Mouse (Mus musculus) embryonic facial prominence, embryonic 12.5 days (tissue): Measurements from ENCODE around the gene Nos1. TPM values are rescaled to one million over a fixed set of nuclear protein-coding genes. Genes with fewer than 3 reads are reported as not detected.
A peak's percentile ranks its signal among the peaks of the same experiment; 100 is the strongest.
"Not testable (repeated sequence)": the region's sequence is repeated elsewhere in the genome, so short reads cannot be mapped to it uniquely, and the experiment has no call there.

Experiments
- ATAC-seq: fragments of 200-750 bp; cut with Nextera tagmentation; 2 replicates; pipeline ENCODE4 v1.8.0; 2017; ENCODE audit not compliant: insufficient number of reproducible peaks, insufficient read depth, low FRiP score, low TSS enrichment
- H3K27ac ChIP-seq: fragments of 300-500 bp; sonication (generic); 2 replicates; pipeline ENCODE4 v1.5.1; 2016; ENCODE audit warnings: mild to moderate bottlenecking
- H3K27me3 ChIP-seq: fragments of 300-500 bp; sonication (generic); 2 replicates; pipeline ENCODE4 v1.6.1; 2016; ENCODE audit warnings: mild to moderate bottlenecking, moderate library complexity
- H3K36me3 ChIP-seq: fragments of 300-500 bp; sonication (generic); 2 replicates; pipeline ENCODE4 v1.6.1; 2016; ENCODE audit warnings: mild to moderate bottlenecking
- H3K4me1 ChIP-seq: fragments of 300-500 bp; sonication (generic); 2 replicates; pipeline ENCODE4 v1.6.1; 2016
- H3K4me2 ChIP-seq: fragments of 300-500 bp; sonication (generic); replicated peaks from 2 replicates; pipeline ENCODE4 v1.6.1; 2016; ENCODE audit warnings: mild to moderate bottlenecking, moderate library complexity
- H3K4me3 ChIP-seq: fragments of 300-500 bp; sonication (generic); 2 replicates; pipeline ENCODE4 v1.5.1; 2016; ENCODE audit warnings: mild to moderate bottlenecking
- H3K9ac ChIP-seq: fragments of 300-500 bp; sonication (generic); 2 replicates; pipeline ENCODE4 v1.6.1; 2016; ENCODE audit warnings: mild to moderate bottlenecking, moderate library complexity
- H3K9me3 ChIP-seq: fragments of 300-500 bp; sonication (generic); 2 replicates; pipeline ENCODE4 v1.6.1; 2016; ENCODE audit warnings: mild to moderate bottlenecking, moderate library complexity
- WGBS: fragments of 180-500 bp; shearing (Covaris S2); methylation state at CpG from one replicate; pipeline ENCODE4 v1.1.7; 2016; 5-methylcytosine and 5-hydroxymethylcytosine counted together
- polyA plus RNA-seq: library from polyadenylated mRNA; unstranded; fragments of >200 nt; fragmentation: Nextera tagmentation; extraction: Ambion mirVana; gene quantifications from 2 replicates; pipeline ENCODE4 v1.2.1, GENCODE M21; 2016

The Nos1 gene
- polyA plus RNA-seq, 1 experiment from 2014 or later: 0.32 TPM

- H3K9me3 ChIP-seq: 0 out of 2 replicates have a peak, but pooled peaks cover 5% of the 10 kb centered on the region
- H3K27me3 ChIP-seq: no peaks in the 10 kb centered on the region
- no peak overlapping the region for H3K27ac ChIP-seq
- no peak overlapping the region for H3K9ac ChIP-seq
- no peaks in the 10 kb centered on the region for H3K36me3 ChIP-seq
- no peaks in the 10 kb centered on the region for H3K4me1 ChIP-seq
- no peak for ATAC-seq
- 88% methylated on average over 9 of the region's 9 CpGs for WGBS
- H3K4me3 ChIP-seq: no peak overlapping the region
- H3K4me2 ChIP-seq: no peak overlapping the region
These were observed 100.2 kb downstream of the Nos1 start for GRCm38 (mm10) chr5:117880916-117881555.

- H3K9me3 ChIP-seq, H3K4me3 ChIP-seq, H3K9ac ChIP-seq, H3K4me1 ChIP-seq, ATAC-seq, H3K27ac ChIP-seq, H3K36me3 ChIP-seq, H3K27me3 ChIP-seq, H3K4me2 ChIP-seq: not testable (repeated sequence)
- 60% methylated on average over 1 of the region's 1 CpGs for WGBS
These were observed 101.6 kb downstream of the Nos1 start for GRCm38 (mm10) chr5:117882411-117882810.

GRCm38 (mm10) chr5:117884991-117885390, 104.2 kb downstream of the Nos1 start:
- ATAC-seq: no peak

GRCm38 (mm10) chr5:117888126-117888525, 107.3 kb downstream of the Nos1 start:
- Histone ChIP-seq H3K4me3 (no peak overlapping the region), H3K9me3 (no peaks in the 10 kb centered on the region), H3K27me3 (no peaks in the 10 kb centered on the region), H3K4me1 (no peaks in the 10 kb centered on the region), H3K36me3 (no peaks in the 10 kb centered on the region), H3K27ac (no peak overlapping the region), H3K9ac (no peak overlapping the region), H3K4me2 (no peak overlapping the region)
- WGBS: 77% methylated on average over 3 of the region's 3 CpGs
- ATAC-seq: no peak

More at GRCm38 (mm10) chr5:117884991-117885390, 104.2 kb downstream of the Nos1 start:
- H3K9me3 ChIP-seq: no peaks in the 10 kb centered on the region
- H3K27ac ChIP-seq: no peak overlapping the region
- no peaks in the 10 kb centered on the region for H3K27me3 ChIP-seq
- no peaks in the 10 kb centered on the region for H3K4me1 ChIP-seq
- no peak overlapping the region for H3K4me2 ChIP-seq
- H3K36me3 ChIP-seq: no peaks in the 10 kb centered on the region
- no peak overlapping the region for H3K9ac ChIP-seq
- no peak overlapping the region for H3K4me3 ChIP-seq
- WGBS: 69% methylated on average over 2 of the region's 2 CpGs

- 46% methylated on average over 6 of the region's 6 CpGs for WGBS
These were observed 108.1 kb downstream of the Nos1 start for GRCm38 (mm10) chr5:117888946-117889345.

GRCm38 (mm10) chr5:117889571-117889970, 108.7 kb downstream of the Nos1 start:
- no peaks in the 10 kb centered on the region for H3K36me3 ChIP-seq
- no peak for ATAC-seq
- no peak overlapping the region for H3K4me2 ChIP-seq
- H3K4me1 ChIP-seq: no peaks in the 10 kb centered on the region
- no peak overlapping the region for H3K9ac ChIP-seq
- H3K27me3 ChIP-seq: no peaks in the 10 kb centered on the region
- H3K9me3 ChIP-seq: no peaks in the 10 kb centered on the region
- WGBS: 75% methylated on average over 8 of the region's 8 CpGs
- no peak overlapping the region for H3K27ac ChIP-seq
- H3K4me3 ChIP-seq: no peak overlapping the region

More at GRCm38 (mm10) chr5:117888946-117889345, 108.1 kb downstream of the Nos1 start:
- H3K9me3 ChIP-seq: no peaks in the 10 kb centered on the region
- H3K27ac ChIP-seq: no peak overlapping the region
- H3K9ac ChIP-seq: no peak overlapping the region
- no peaks in the 10 kb centered on the region for H3K4me1 ChIP-seq
- ATAC-seq: no peak
- H3K4me3 ChIP-seq: no peak overlapping the region
- no peaks in the 10 kb centered on the region for H3K36me3 ChIP-seq
- H3K4me2 ChIP-seq: no peak overlapping the region
- no peaks in the 10 kb centered on the region for H3K27me3 ChIP-seq

- ATAC-seq: no peak
- Histone ChIP-seq H3K9ac (no peak overlapping the region), H3K9me3 (no peaks in the 10 kb centered on the region), H3K4me3 (no peak overlapping the region), H3K4me1 (no peaks in the 10 kb centered on the region), H3K27me3 (no peaks in the 10 kb centered on the region), H3K36me3 (no peaks in the 10 kb centered on the region), H3K4me2 (no peak overlapping the region), H3K27ac (no peak overlapping the region)
- WGBS: 67% methylated on average over 8 of the region's 8 CpGs
These were observed 110.0 kb downstream of the Nos1 start for GRCm38 (mm10) chr5:117890871-117891270.

- Histone ChIP-seq H3K27ac (no peak overlapping the region), H3K9me3 (no peaks in the 10 kb centered on the region), H3K4me3 (no peak overlapping the region), H3K9ac (no peak overlapping the region), H3K27me3 (no peaks in the 10 kb centered on the region), H3K4me1 (no peaks in the 10 kb centered on the region), H3K36me3 (no peaks in the 10 kb centered on the region), H3K4me2 (no peak overlapping the region)
- 75% methylated on average over 5 of the region's 5 CpGs for whole genome bisulfite sequencing
- no peak for ATAC-seq
These were observed 110.7 kb downstream of the Nos1 start for GRCm38 (mm10) chr5:117891545-117891944.

- 89% methylated on average over 5 of the region's 5 CpGs for WGBS
- Histone ChIP-seq H3K4me2 (no peak overlapping the region), H3K4me3 (no peak overlapping the region), H3K9me3 (no peaks in the 10 kb centered on the region), H3K4me1 (peaks cover 16% of the 10 kb centered on the region), H3K27ac (no peak overlapping the region), H3K36me3 (no peaks in the 10 kb centered on the region), H3K27me3 (no peaks in the 10 kb centered on the region), H3K9ac (no peak overlapping the region)
- no peak for ATAC-seq
These were observed 113.2 kb downstream of the Nos1 start for GRCm38 (mm10) chr5:117894050-117894449.

GRCm38 (mm10) chr5:117898055-117898806, 117.4 kb downstream of the Nos1 start:
- Histone ChIP-seq H3K4me1 (peaks cover 16% of the 10 kb centered on the region), H3K27me3 (no peaks in the 10 kb centered on the region), H3K9ac (no peak overlapping the region), H3K4me3 (no peak overlapping the region), H3K9me3 (no peaks in the 10 kb centered on the region), H3K27ac (no peak overlapping the region), H3K36me3 (no peaks in the 10 kb centered on the region), H3K4me2 (no peak overlapping the region)
- 0 out of 2 replicates have a peak, but pooled peaks have one; percentile 23 for ATAC-seq
- WGBS: 7% methylated on average over 9 of the region's 9 CpGs

GRCm38 (mm10) chr5:117899361-117899760, 118.5 kb downstream of the Nos1 start:
- Histone ChIP-seq H3K4me2 (no peak overlapping the region), H3K27me3 (no peaks in the 10 kb centered on the region), H3K9ac (no peak overlapping the region), H3K9me3 (no peaks in the 10 kb centered on the region), H3K4me1 (peaks cover 16% of the 10 kb centered on the region), H3K36me3 (no peaks in the 10 kb centered on the region), H3K4me3 (no peak overlapping the region), H3K27ac (no peak overlapping the region)
- 80% methylated on average over 10 of the region's 10 CpGs for WGBS
- ATAC-seq: no peak
